Mouse (Mus musculus) brown adipose tissue, adult 24 weeks (tissue): ENCODE measurements around the gene Pafah1b3. TPM values are rescaled to one million over a fixed set of nuclear protein-coding genes. Genes with fewer than 3 reads are reported as not detected.
A peak's percentile ranks its signal among the peaks of the same experiment; 100 is the strongest.

Experiments
- H3K27ac ChIP-seq: fragments of 200-500 bp; replicated peaks from 2 replicates; pipeline ENCODE4 v1.5.1; 2012; ENCODE audit warnings: low read depth, mild to moderate bottlenecking, low read length
- H3K4me1 ChIP-seq: fragments of 200-500 bp; 2 replicates; pipeline ENCODE4 v1.6.1; 2012; ENCODE audit warnings: low read length, mixed read lengths; ENCODE audit not compliant: control insufficient read depth, insufficient read depth, insufficient read length
- H3K4me3 ChIP-seq: fragments of 200-500 bp; 2 replicates; pipeline ENCODE4 v1.5.1; 2012; ENCODE audit warnings: low read depth, mild to moderate bottlenecking, low read length, moderate library complexity; ENCODE audit not compliant: insufficient read depth
- polyA plus RNA-seq: library from polyadenylated mRNA; stranded (reverse); fragments of >200 nt; gene quantifications from 2 replicates; pipeline ENCODE4 v1.2.4, GENCODE M21; 2012; ENCODE audit not compliant: missing spikeins, insufficient read depth, insufficient read length

Gene Pafah1b3
- polyA plus RNA-seq, 1 experiment, result 4.8 TPM

DNA sequence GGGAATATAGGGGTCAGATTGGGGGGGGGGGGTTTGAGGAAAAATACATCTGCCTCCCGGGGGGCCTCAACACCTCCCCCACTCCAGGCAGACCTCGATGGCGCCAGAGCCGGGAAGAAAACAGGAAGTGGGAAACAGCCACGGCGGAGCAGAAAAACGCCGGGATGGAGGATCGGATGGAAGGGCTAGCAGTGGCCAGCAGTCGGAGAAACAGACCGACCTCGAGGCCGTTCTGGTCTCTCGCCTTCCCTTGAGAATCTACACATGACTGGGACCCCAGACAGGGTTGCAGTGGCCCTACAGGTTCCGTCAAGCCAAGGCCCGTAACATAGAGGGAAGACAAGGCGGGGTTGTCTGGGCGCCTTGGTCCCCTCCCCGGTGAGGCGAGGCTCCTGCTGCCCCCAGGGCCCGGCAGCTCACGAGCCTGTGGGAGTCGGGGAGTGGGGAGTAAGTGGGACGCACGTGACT lies 48.9 kb downstream of the Pafah1b3 start:
- H3K4me1 ChIP-seq, result peaks cover 19% of the 10 kb centered on the region
- peak overlapping the region; percentile 90 for H3K27ac ChIP-seq
- peak overlapping the region; percentile 72 for H3K4me3 ChIP-seq

DNA sequence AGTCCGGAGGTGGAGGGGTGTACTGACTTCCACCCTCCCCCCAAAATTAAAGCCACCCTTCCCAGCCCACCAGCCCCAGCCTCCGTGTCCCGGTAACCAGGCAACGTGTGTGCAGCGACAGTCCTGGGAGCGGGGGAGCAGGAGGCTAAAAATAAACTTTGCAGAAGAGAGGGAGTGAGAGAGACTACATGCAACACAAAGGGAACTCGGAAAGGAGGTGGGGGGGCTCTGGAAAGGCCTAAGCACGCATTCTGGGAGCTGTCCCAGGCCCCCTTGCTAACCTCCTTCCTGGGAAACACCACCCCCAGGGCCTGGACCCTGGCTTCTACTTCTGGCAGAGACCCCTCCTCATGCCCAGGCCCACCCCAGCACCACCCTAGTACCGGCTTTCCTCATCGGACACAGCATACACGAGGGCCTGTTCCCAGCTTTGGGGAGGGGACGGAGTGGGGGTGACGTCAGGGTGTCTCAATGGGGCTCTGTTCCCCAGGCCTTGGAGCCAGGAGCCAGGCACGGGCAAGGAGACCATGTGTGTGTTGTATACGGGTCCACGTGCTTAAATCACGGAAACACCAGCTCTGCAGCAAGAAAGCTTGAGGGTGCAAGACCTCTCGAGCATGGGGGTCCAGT lies 49.7 kb downstream of the Pafah1b3 start:
- H3K27ac ChIP-seq, result peak overlapping the region; percentile 90
- peaks cover 19% of the 10 kb centered on the region for H3K4me1 ChIP-seq
- peak overlapping the region; percentile 72 for H3K4me3 ChIP-seq

DNA sequence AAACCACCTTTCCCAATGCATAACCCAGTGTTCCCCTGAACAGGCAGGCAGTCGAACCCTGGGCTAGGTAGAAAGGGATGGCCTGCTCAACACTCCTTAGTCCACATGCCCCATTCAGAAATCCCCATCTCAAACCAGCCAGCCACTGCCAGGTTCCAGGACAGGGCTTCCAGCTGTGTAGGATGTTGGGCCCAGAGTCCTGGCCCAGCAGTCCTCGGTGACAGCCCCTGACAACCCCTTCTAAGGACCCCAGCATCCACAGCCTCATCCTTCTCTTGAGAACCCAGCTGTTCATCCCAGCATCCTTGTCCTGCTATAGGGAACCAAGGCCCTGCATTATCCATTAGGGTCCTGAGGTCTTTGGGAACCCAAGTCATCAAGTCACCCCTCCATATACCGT lies 50.3 kb downstream of the Pafah1b3 start:
- Histone ChIP-seq H3K4me3 (peak overlapping the region; percentile 72), H3K4me1 (peaks cover 19% of the 10 kb centered on the region)

DNA sequence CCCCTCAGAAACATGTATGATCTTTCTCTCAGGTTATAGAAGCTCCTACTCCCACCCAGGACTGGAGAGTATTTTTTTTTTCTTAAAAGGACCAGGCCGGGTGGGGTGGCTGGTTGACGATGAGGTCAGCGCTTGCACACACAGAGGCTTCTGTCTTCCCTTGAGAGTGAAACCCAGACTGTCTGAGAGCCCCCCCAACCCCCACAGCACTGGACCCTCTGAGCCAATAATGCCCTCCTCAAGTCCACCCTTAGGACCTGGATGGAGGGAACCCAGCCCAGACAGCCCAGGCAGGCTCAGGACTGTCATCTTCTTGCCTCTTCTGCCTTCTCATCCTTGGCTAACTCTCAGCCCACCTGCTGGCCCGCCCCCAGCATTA lies 51.0 kb downstream of the Pafah1b3 start:
- Histone ChIP-seq H3K4me3 (peak overlapping the region; percentile 9), H3K27ac (peak overlapping the region; percentile 30; the same call in 1 of the 2 replicates)

More for the DNA sequence above, 50.3 kb downstream of the Pafah1b3 start:
- peak overlapping the region; percentile 36; the same call in 1 of the 2 replicates for H3K27ac ChIP-seq

DNA sequence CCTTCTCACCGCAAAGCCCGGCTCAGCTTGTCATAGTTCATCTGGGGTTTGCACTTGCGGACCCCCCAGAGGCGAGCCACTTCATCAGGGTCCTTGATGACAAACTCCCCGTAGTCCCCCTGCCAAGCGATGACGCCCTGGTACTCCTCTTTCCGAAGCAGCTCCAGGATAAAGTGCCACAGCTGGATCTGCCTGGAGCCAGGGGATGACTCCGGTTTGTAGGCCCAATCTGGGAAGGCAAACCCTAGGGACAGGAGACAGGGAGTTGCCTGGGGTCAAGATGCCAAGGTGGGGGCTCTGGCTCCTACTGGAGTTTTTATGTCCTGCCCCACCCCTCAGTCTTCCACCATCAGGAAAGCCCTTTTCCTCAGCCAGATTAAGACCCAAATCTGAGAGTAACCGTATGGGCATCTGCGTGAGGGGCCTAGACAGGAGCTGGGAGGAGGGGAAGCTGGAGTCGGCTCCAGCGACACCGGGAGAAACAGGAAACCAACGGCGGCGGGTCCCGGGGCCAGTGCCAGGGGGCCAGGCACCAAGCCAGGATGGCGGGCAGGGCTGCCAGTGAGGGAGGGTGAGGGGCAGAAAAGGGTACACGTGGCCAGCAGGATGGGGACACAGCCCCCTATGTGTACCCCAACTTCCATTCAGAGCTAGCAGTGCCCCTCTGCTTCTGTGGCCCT lies 51.6 kb downstream of the Pafah1b3 start:
- peaks cover 16% of the 10 kb centered on the region for H3K4me1 ChIP-seq
- peak overlapping the region; percentile 9 for H3K4me3 ChIP-seq
- H3K27ac ChIP-seq, result peak overlapping the region; percentile 30; the same call in 1 of the 2 replicates

More for the DNA sequence above, 51.0 kb downstream of the Pafah1b3 start:
- H3K4me1 ChIP-seq, result peaks cover 19% of the 10 kb centered on the region

Other genes starting within 250 kb of the Pafah1b3 start
- gene Grik5, start 225.6 kb downstream of the Pafah1b3 start, polyA plus RNA-seq, result 2.8 and 3.5 TPM in 2 replicates
- 5.9 and 7.6 TPM in 2 replicates for gene Zfp574, start 225.4 kb downstream of the Pafah1b3 start, polyA plus RNA-seq
- 0.52 and 0.79 TPM in 2 replicates for gene Pou2f2, start 118.3 kb downstream of the Pafah1b3 start, polyA plus RNA-seq
- gene Dedd2, start 77.4 kb downstream of the Pafah1b3 start, polyA plus RNA-seq, result 6.1 and 10.0 TPM in 2 replicates
- 1.9 and 2.6 TPM in 2 replicates for gene Zfp526, start 76.6 kb downstream of the Pafah1b3 start, polyA plus RNA-seq
- gene Gsk3a, start 60.1 kb downstream of the Pafah1b3 start, polyA plus RNA-seq, result 85.4 and 96.9 TPM in 2 replicates
- gene Erf, start 47.2 kb downstream of the Pafah1b3 start, polyA plus RNA-seq, result 7.1 and 7.4 TPM in 2 replicates
- 25.2 and 31.3 TPM in 2 replicates for gene Cic, start 30.3 kb downstream of the Pafah1b3 start, polyA plus RNA-seq
- not detected in 2 replicates for gene Prr19, start 3.4 kb upstream of the Pafah1b3 start, polyA plus RNA-seq
- gene Tmem145, start 8.1 kb upstream of the Pafah1b3 start, polyA plus RNA-seq, result not detected in 2 replicates
- gene Megf8, start 19.2 kb upstream of the Pafah1b3 start, polyA plus RNA-seq, result 12.7 and 14.3 TPM in 2 replicates
- gene Cnfn, start 71.7 kb upstream of the Pafah1b3 start, polyA plus RNA-seq, result not detected in 2 replicates
- 1,111 and 1,189 TPM in 2 replicates for gene Lipe, start 100.7 kb upstream of the Pafah1b3 start, polyA plus RNA-seq
- gene Cxcl17, start 114.9 kb upstream of the Pafah1b3 start, polyA plus RNA-seq, result not detected in 2 replicates
- 4.3 and 8.3 TPM in 2 replicates for gene Ceacam1, start 179.6 kb upstream of the Pafah1b3 start, polyA plus RNA-seq
- gene Ceacam2, start 241.9 kb upstream of the Pafah1b3 start, polyA plus RNA-seq, result not detected in 2 replicates